Mouse (Mus musculus): ENCODE data around the gene Dqx1.
A peak's percentile ranks its signal among the peaks of the same experiment; 100 is the strongest.

Dqx1 gene

GRCm38 (mm10) chr6:83070311-83071219 is 12.9 kb downstream of the Dqx1 start:
- DNase-seq, result no peak

- no peak for DNase-seq
These were observed 13.6 kb downstream of the Dqx1 start for GRCm38 (mm10) chr6:83071220-83071619.

- DNase-seq, result no peak
These were observed 17.3 kb downstream of the Dqx1 start for GRCm38 (mm10) chr6:83074979-83075378.

- DNase-seq, result no peak
These were observed 20.1 kb downstream of the Dqx1 start, which contains the start of gene Pcgf1 for GRCm38 (mm10) chr6:83077630-83078323. Gene Pcgf1, plus strand, starts transcription at chr6:83077869.

- peak; percentile 95 to 97 for DNase-seq
These were observed 20.7 kb downstream of the Dqx1 start for GRCm38 (mm10) chr6:83078324-83078858.

GRCm38 (mm10) chr6:83080210-83080609 is 22.6 kb downstream of the Dqx1 start:
- DNase-seq, result no peak

- DNase-seq, result no peak
These were observed 25.9 kb downstream of the Dqx1 start for GRCm38 (mm10) chr6:83083497-83083896.

GRCm38 (mm10) chr6:83084477-83084876 is 26.8 kb downstream of the Dqx1 start:
- DNase-seq, result no peak

GRCm38 (mm10) chr6:83086121-83087035 is 28.7 kb downstream of the Dqx1 start, which contains the start of gene Lbx2:
Gene Lbx2, plus strand, starts transcription at chr6:83086367.
- no peak for DNase-seq

- no peak for DNase-seq
These were observed 29.7 kb downstream of the Dqx1 start for GRCm38 (mm10) chr6:83087205-83087925.

- DNase-seq, result no peak
These were observed 30.2 kb downstream of the Dqx1 start for GRCm38 (mm10) chr6:83087926-83088260.

GRCm38 (mm10) chr6:83092416-83093127 is 34.9 kb downstream of the Dqx1 start:
- DNase-seq, result no peak

GRCm38 (mm10) chr6:83095968-83096367 is 38.3 kb downstream of the Dqx1 start:
- DNase-seq, result peak in 1 of 2 experiments; percentile 57

GRCm38 (mm10) chr6:83098411-83098810 is 40.8 kb downstream of the Dqx1 start:
- no peak for DNase-seq

GRCm38 (mm10) chr6:83101316-83101687 is 43.7 kb downstream of the Dqx1 start, which contains the start of the genes Ccdc142 and Gm42688:
Gene Ccdc142, plus strand, starts transcription at chr6:83101601.
Gene Gm42688, plus strand, starts transcription at chr6:83101617.
- peak; percentile 83 to 95 for DNase-seq

GRCm38 (mm10) chr6:83101688-83102556 is 44.3 kb downstream of the Dqx1 start:
- DNase-seq, result peak; percentile 64 to 68

- DNase-seq, result no peak
These were observed 45.5 kb downstream of the Dqx1 start for GRCm38 (mm10) chr6:83103130-83103650.

- no peak for DNase-seq
These were observed 46.5 kb downstream of the Dqx1 start for GRCm38 (mm10) chr6:83104158-83104557.

GRCm38 (mm10) chr6:83107566-83108400 is 50.1 kb downstream of the Dqx1 start:
- DNase-seq, result peak; percentile 62 to 69
